Mouse (Mus musculus) monocyte, adult 2 months (primary cell): ENCODE measurements around the gene Crocc.

Experiments
- DNase-seq, 2 experiments: peaks; one replicate each; pipeline ENCODE4 v3.0.0; 2022; ENCODE audit warnings: low spot score in 2 of 2, low read depth in 1 of 2

Crocc gene

DNA sequence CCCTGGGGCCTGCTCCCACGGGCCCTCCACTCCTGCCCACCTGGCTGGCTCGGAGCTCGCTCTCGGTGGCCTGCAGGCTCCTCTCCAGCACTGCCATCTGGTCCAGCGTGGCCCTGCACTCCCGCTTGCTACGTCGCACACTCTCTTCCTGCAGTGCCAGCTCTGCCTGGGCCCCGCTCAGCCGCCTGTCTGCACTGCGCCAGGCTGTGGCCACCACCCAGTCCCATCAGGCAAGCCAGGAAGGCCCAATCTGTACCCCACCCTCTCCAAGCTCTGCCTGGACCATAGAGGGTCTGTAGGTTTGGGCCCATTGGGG, 38.8 kb downstream of the Crocc start:
- DNase-seq, result no peak

DNA sequence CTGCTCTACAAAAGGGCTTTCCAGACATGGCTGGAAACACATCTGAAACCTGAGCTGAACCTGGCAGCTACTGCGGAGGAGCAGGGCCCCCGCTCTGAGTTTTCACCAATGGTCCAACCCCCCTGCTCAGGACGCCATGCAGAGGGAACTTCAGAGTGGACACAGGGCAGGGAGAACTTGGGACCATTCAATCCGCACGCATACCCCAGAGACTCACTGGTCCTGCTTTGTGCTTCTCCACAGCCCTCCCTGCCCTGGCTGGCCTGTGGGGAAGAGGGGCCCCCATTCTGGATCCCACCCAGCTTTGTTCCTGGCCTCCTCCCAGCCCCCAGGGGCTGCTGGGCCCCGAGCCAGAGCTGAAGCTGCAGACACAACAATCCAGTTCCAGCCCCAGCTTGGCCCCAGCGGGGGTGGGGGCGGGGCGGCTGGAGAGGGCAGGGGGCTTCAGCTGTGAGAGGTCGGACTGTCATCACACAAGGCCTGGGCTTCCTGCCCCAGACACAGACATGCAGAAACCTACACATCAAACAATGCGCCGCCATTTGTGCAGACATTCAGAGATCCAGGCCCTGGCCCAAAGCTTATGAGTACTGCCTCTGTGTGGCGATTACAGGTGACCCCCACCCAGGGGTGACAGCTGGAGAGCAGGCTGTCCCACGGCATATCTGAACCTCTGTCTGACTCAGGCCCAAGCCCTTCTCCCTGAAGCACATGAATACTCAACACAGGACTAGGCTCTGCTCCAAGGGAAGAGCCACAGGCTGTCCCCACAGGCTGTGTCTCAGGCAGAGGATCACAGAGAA, 39.3 kb downstream of the Crocc start:
- no peak for DNase-seq

DNA sequence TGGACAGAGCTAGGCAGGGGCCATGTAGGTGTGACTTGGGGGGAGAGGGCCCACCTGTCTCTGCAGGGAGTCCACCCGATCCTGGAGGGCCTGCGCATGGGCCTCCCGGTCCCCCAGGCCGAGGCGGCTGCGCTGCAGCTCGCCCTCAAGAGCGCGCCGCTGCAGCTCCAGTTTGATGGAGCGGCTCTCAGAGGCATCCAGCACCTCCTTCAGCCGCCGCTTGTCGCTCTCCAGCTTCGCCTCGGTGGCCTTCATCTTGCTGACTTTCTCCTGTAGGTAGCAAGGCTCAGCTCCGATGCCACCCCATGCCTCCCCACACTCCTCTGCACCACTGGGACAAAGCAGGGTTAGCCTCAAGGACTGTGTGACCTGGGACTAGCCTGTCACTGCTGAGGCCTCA, 40.1 kb downstream of the Crocc start:
- DNase-seq, result no peak

DNA sequence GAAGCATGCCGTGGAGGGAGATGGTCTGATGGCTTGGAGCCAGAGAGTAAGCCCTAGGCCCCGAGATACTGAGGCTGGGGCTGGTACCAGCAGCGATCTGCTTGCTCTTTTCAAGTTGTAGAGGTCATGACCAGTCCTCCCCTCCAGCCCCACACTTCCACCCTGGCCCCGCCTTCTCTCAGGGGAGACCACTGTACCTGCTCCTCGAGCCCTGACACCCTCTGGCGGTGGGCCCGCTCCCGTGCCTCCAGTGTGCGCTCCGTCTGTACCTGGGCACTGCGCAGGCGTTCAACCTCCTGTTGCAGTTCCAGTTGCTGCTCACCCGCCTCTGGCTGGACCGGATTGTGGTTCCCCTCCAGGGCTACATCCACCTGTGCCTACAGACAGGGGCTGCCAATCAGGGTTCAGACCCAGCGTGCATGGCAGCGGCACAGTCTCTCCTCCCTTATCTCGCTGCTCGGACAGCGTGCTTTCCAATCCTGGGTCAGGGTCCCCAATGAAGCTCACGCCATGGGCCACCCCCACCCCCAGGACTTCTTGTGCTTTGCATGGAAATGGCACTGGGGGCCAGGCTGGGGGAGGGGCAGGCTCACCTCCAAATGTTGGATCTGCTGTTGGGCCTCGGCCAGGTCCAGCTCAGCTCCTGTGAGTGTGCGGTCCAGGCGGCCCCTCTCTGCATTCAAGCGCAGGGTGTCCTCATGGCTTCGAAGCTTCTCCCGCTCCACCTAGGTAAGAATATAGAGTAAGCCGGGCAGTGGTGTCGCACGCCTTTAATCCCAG, 42.5 kb downstream of the Crocc start:
- DNase-seq, result no peak

DNA sequence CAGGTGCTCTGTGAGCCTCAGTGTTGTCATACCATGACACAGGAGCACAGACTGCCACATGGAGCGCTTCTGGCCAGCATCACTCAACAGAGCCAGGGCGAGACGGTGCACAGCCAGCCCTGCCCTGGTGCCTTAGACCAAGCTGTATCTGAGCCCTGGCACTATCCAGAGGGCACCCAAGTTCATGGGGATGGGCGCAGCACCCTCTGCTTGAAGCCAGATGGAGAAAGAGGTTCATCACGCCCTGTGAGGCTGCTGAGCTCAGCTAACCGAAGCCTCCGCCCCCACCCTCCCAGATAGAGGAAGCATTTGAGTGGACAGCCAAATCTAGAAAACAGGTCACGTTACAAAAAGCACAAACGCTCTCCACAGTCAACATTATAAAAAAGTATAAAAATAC, 44.0 kb downstream of the Crocc start:
- DNase-seq, result no peak

DNA sequence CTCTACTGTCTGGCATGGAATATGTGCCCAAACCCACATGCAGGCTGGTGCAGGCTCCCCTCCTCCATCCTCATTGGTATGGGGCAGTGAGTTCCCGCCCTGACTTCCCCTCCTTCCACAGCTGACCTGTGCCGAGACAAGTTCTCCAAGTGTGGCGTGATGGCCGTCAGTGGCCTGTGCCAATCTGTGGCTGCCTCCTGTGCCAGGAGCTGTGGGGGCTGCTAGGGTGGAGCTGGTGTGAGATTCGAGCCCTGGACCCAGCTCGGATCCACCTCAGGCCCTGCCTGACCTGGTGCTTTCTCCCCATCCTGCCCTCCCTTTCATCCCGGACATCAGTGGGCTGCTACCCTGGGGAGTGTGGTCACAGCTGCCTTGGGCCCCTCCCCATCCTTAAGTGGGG, 45.0 kb downstream of the Crocc start:
- DNase-seq, result no peak

DNA sequence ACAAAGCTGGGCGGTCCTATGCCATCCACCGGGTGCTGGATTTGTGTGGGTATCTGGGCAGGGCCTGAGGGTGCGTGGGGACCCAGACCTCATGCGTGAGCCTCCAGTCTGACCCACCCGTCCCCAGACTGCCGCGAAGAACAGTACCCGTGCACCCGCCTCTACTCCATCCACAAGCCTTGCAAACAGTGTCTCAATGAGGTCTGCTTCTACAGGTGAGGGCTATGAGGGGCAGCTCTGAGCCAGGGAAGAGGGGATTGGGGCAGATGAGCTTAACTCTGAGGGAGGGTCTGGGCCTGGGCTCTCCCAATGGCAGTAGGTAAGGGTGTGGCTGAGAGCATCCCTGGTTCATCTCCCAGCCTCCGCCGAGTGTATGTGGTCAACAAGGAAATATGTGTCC, 45.5 kb downstream of the Crocc start:
- DNase-seq, result no peak

DNA sequence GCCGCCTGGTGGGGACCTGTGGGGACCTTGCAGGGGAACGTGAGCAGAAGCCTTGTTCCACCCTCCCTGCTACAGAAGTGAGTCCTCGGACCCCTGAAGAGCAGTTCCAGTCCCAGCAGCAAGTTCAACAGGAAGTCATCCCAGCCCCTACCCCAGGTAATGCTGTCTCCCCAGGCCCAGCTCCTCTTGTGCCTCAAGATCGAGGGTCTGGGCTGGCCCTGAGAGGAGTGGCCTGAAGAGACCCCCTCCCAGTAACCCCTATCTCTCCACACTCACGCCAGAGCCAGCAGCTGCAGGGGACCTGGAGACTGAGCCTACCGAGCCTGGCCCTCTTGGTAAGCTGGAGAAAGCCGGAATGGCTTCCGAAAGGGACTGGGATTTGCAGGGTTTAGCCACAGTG, 46.2 kb downstream of the Crocc start:
- DNase-seq, result no peak

DNA sequence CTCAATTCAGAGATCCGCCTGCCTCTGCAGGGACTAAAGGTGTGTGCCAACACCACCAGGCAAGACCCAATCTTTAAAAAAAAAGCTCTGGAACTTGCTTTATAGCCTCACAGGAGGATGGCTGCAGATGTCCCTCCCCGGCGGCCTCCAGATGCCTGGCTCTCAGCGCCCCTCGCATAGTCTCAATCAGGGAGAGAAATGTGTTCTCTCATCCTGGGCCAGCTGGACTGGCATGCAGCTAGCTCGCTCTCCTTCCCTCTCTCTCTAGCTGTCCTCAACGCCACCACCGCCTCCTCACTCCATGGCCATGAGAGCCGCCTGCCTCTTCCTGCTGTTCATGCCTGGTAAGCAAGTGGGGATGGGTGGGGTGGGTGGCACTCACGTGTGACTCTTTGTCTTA, 47.8 kb downstream of the Crocc start:
- DNase-seq, result no peak

DNA sequence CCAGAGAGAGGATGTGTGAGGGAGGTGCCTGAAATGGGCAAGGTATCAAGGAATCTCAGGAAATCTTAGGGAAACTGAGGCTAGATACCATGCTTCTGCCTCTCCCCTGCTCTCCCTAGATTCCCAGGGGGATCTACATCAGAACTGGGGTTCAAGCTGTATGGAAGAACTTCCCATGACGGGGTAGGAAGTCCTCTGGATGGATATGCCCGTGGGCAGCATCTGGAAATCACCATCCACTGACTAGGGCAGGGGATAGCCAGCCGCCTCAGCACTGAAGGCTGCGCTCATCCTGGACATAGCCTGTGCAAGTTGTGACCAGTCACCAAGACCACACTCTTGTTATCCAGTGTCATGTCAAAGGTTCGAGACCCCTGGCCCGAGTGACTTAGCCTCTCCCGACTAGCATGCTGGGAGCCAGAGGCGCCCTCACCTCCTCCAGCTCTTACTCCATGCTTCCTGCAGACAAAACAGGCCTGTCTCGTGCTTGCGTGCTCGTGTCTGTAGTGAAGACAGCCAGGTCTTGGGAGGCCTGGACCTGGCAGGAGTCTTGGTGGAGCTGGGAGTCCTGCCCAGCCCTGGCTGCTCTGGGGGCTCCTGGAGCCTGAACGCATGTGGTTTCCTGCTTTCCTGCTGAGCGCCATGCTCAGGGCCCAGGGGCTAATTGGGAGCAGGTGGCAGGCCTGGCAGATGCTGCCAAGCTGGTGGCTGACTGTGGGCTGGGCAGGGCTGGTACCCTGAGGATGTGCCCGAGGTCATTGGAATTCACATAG, 48.6 kb downstream of the Crocc start:
- DNase-seq, result no peak

DNA sequence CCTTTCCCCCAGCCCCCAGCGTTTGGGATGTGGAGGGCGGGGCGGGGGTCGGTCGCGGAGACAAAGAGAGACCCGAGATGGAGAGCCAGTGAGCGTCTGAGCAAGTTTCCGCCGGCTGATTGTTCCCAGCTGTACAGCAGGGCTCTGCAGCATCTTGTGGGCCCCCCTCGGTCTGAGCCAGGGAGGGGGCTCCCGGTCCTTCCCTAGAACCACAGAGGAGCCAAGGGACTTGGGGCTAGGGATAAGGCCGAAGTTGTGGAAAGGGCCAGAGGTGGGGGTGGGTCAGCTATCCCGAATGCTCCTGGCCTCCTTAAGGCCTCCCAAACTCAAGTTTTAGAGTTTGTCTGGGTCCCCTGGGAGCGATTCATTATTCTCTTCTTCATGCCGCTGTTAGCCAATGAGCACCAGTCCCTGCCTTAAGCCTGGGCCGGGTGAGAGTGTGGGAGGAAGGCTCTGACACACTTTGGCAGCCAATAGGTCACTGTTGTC, 49.4 kb downstream of the Crocc start:
- no peak for DNase-seq

DNA sequence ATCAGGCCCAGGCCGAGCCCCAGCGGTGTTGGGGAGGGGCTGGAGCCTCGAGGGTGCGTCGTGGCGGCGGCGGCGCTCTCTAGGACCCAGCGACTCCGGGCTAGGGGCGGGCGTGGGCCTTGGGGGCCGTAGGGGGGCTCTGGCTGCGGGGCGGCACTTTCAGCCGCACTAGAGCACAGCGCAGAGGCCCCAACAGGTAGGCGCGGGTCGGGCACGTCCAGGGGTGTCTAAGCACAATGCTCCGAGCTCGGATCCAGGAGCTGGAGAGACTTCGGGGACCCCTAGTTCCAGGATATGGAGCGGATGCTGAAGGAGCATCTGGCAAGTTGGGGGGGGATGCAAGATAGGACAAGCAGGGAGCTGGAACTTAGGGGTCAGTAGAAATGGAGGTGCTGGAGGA, 49.8 kb downstream of the Crocc start:
- DNase-seq, result no peak

DNA sequence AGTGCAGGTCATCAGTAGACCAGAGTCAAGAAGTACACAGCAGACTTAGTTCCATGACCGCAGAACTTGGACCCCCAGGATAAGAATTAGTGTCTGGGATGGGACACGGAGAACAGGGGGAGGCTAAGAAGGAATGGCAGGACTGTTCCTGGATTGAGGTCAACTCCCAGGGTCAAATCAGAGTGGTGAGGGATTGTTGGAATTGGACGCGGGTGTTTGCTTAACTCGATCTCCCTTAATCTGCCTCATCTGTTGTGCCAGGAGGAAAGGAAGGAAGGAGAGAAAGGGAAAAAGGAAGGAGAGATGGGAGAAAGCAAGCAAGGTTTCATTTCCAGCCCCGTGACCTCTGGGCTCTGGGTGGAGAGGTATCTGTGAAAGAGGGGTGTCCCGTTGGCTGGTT, 50.2 kb downstream of the Crocc start, which contains the start of gene Mfap2:
Mfap2 (plus strand) TSS at position 301 of the 400 bp plus-strand sequence.
- no peak for DNase-seq

DNA sequence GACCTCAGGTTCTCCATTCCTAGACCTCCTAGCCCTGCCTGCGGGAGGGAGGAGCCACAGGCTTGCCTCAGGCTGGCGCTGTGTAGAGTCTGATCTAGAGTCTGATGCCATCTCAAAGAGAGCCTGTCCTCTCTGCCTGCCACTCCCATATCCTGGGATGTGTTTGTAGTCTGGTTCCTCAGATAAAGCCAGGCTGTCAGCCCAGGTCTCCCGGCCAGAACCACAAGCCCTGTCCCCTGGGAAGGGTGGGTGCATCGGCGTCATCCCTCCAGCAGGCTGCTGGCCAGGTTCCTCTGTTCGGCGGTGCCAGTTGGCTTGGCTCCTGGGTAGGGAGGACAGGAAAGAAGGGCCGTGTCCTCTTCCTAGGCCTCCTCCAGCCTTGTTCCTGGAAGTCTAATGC, 52.3 kb downstream of the Crocc start:
- no peak for DNase-seq

DNA sequence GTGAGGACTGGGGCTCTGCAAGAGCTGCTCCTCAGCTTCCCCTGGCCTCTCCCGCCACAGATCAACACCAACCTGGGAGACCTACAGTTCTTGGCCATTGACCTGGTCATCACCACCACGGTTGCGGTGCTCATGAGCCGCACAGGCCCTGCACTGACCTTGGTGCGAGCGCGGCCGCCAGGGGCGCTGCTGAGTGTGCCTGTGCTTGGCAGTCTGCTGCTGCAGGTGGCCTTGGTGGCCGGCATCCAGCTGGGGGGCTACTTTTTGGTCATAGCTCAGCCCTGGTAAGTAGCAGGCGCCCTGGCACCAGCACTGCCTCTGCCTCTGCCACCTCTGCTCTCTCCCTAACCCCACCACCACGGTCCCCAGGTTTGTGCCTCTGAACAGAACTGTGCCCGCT, 54.4 kb downstream of the Crocc start:
- DNase-seq, result no peak

DNA sequence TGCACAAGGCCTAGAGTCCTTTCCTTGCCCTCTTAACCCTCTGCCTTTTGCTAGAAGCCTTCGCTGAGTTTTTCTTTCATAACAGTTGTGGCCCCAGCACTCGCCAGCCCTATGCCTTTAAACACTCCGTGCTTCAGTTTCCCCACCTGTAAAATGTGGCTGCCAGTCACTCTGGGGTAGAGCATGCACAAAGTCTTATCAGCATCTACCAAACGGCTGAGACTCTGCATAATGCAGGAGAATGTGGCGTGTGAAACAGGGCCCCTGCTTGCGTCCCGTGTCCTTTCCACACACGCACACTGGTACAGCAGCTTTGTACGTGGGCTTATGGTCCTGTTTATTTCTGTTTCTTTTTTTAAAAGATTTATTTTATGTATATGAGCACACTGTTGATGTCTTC, 63.5 kb downstream of the Crocc start:
- no peak for DNase-seq

DNA sequence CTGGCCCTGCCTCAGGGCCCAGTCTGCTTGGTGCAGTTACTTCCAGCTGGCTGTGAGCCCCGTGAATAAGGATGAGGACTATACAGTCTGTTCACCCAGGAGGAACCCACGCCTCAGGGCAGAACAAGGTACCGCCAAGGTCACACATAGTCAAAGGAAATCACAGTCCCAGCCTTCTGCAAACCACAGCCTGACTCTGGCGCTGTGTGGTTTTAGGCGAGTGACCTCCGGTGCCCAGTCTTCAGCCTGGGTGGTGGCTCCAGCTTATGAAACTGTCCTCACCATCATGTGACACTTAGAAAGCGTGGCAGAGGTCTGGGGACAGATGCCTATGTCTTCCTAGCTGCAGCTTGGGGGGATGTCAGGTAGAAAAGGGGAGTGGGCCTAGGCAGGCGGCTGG, 64.5 kb downstream of the Crocc start:
- DNase-seq, result no peak

DNA sequence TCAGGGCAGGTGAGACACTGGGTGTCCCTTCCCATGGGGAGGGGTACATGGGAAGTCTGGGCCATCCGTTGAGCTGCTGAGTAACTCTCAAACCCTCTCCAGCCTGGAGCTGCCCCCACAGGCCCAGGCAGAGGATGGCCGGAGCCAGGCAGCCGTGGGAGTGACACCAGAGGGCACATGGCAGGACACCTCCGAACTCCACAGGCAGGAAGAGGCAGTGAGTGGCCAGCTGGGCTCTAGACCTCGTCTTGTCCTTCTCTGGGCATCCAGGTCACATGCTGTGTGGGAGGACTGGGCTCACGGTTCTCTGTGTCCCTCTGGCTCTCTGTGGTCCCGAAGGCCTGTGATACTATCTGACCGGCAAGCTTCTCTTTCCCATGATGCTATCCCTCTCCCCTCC, 66.5 kb downstream of the Crocc start:
- DNase-seq, result no peak

DNA sequence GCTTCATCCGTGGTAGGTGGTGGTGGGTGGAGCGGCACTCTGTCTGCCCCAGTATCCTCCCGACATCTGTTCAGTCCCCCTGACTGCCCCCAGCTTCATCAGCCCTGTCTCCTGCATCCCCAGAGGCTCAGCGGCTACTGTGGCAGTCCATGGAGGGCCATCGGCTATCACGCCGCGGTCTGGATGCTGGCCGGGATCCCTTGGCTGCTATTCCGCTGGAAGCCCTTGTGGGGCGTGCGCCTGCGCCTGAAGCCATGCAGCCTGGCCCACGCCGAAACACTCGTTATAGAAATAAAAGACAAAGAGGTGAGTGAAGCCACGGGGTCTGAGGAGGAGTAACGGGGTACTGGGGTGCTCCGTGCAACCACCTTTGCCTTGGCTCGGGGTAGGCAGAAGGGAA, 68.1 kb downstream of the Crocc start:
- DNase-seq, result no peak

DNA sequence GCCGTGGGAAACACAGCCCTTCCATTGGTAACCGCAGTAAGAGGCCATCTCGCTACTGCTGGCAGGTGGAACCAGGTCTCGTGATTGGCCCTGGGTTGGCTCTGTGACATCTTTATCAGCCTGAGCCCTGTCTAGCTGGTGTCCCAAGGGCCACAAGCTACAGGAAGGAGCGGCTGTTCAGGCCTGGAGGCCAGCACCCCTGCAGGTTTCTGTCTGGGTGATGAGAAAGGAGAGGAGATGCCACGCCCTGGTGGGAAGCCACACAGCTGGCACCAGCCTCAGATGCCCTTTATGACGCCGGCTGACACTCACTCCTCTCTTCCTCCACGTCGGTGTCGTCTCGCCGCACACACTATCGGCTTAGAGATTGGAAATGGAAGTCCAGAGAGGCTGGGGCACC, 70.9 kb downstream of the Crocc start:
- peak in 1 of 2 experiments; percentile 15 for DNase-seq

DNA sequence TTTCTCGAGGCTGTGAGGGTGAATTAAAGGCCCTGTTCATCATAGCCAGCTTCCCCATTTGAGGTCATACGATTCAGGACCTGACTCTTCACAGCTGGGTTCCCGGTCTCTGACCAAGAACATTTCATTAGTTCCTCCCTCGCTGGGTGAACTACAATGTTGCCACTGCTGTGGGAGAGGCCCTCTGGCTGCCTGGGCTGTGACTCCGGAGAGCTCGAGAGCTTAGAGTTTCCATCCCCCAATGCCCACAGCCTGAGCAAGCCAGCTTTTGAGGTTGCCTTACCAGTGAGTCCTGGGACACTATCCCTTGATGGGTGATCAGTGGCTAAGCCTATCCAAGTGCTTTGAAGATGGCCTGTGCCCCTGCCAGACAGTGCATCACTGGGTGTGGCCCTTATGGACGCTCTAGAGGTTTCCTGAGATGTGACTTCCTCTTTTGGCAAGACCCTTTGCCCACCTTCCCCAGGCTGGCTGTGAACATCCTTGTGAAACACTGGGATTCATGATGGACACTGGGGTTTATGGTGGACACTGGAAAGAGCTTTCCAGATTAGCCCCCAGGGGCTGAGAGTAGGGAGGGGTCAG, 71.6 kb downstream of the Crocc start:
- DNase-seq, result peak; percentile 68 to 79
